Mouse (Mus musculus): Measurements from ENCODE around the gene Ttc30a2. TPM values are rescaled to one million over a fixed set of nuclear protein-coding genes. Genes with fewer than 3 reads are reported as not detected.

The Ttc30a2 gene
- polyA plus RNA-seq, 1 experiment from 2014 or later, result not detected

GRCm38 (mm10) chr2:75928011-75928410, 50.0 kb downstream of the Ttc30a2 start:
- H3K79me2 ChIP-seq (ENCODE audit: inconsistent target), result no peaks in the 10 kb centered on the region
- no peak overlapping the region for H3K4me3 ChIP-seq (ENCODE audit: inconsistent target)
- WGBS (ENCODE audit: missing documents), result 93% methylated on average over 3 of the region's 3 CpGs
- H3K36me3 ChIP-seq (ENCODE audit: inconsistent target), result peaks cover 48% of the 10 kb centered on the region
- no peak overlapping the region for H3K27ac ChIP-seq

DNA sequence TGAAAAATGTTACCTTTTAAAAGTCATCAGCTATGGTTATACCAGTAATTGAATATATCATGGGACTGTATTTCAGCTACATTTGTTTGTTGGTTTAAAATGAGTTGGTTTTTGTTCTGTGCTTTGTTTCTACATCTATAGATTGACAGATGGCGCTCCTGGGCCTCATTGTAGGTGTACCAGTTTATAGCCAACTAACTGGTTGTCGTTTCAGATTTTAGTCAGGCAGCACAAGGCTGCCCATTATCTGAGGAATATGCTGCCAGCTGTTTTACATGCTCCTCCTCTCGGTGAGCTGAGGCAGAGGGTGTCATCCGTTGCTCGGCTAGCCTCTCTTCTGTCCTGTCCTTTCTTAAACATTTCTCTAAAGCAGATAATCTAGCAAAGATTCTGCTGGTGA, 51.9 kb downstream of the Ttc30a2 start:
- Histone ChIP-seq H3K4me3 (ENCODE audit: inconsistent target) (no peak overlapping the region), H3K36me3 (ENCODE audit: inconsistent target) (peaks cover 48% of the 10 kb centered on the region), H3K79me2 (ENCODE audit: inconsistent target) (no peaks in the 10 kb centered on the region), H3K27ac (no peak overlapping the region)
- WGBS (ENCODE audit: missing documents), result 94% methylated on average over 4 of the region's 5 CpGs

Other genes with a start within 250 kb of the Ttc30a2 start
- gene Agps, start 146.0 kb downstream of the Ttc30a2 start, polyA plus RNA-seq (2018), result 22.4 to 47.5 TPM (median 23.5 TPM) in 3 replicates
- gene Ttc30b, start 39.6 kb downstream of the Ttc30a2 start, polyA plus RNA-seq (2018), result 3.2 to 6.2 TPM (median 5.7 TPM) in 3 replicates
- 2.4 to 2.9 TPM (median 2.5 TPM) in 3 replicates for gene Ttc30a1, start 3.8 kb upstream of the Ttc30a2 start, polyA plus RNA-seq (2018)

All from macrophage (primary cell).